Mouse (Mus musculus): Measurements from ENCODE around the gene Rnf185.
A peak's percentile ranks its signal among the peaks of the same experiment; 100 is the strongest.

Gene Rnf185

DNA sequence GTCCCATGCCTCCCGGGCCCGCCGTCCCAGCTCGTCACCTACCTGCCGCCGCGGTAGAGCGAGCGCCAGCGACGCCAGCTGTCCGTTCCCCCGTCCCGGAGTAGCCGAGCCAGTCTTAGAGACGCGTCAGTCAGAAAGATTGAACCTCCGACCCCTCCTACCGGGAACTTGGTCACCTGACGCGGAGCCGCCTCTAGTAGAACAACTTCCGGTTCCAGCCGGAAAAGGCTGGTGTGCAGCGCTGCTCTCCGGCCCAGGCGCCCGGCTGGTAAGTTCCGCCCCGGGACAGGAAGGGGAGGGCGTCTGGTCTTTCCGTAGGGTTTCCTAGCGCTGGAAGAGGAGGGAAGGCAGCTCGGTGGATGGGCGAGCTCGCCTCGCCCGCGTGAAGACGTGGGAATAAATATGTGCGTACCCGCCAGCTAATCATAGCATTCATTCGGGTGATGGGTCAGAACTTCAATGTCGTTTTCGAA, at the start of gene Rnf185:
Rnf185 (minus strand) TSS at position 197 of the 473 bp plus-strand sequence.
- peak; percentile 93 to 94 for DNase-seq

DNA sequence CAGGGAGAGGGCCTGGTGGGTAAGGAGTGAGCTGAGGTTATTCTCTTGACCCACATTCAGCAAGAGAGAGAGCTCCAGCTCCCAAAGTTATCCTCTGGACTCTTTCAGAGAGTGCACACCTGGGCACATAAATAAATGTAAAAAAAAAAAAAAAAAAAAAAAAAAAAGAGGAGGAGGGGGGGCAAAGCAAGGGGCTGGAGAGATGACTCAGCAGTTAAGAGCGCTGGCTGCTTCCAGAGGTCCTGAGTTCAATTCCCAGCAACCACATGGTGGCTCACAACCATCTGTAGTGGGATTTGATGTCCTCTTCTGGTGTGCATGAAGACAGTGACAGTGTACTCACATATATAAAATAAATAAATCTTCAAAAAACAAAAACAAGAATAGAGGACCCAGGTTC, 45.1 kb upstream of the Rnf185 start:
- no peak for DNase-seq

DNA sequence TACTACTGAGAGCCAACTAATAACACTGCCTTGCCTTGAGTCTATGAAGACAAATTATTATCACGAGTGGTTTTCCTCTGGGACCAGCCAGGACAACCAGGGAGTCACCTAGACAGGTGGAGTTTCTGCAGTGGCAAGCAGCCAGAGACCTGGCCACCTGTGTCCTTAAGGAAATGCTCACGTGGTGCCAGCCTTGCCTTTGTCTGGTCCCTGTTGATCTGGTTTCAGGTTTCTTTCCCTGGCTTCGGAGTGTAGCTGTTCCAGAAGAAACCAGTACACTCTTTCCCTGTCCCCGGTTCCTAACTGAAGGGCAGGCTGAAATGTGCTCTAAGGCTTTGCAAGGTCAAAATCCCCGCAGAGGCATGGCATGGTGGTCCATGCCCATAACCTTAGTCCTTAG, 44.6 kb upstream of the Rnf185 start:
- DNase-seq, result no peak

GRCm38 (mm10) chr11:3495496-3495895, 43.3 kb upstream of the Rnf185 start:
- DNase-seq, result no peak

- DNase-seq, result no peak
Observed at GRCm38 (mm10) chr11:3494857-3495256, 42.7 kb upstream of the Rnf185 start.

DNA sequence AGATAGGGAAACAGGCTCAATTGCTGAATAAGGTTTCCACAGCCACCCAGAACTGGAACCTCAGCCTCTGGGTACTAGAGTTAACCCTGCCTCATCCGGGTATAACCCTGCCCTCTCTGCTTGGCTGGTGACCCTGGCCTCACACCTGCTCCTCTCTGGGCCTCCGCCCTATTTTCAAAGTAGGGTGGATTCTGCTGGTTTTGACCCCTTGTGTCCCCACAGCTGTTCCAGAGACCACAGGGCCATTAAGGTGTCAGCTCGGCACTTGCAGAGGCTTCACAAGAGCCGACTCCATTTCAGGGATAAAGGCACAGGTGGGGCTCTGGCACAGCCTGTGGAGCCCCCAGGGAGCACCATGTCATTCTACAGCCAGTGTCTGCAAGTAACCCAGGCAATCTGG, 40.6 kb upstream of the Rnf185 start:
- DNase-seq, result no peak

- no peak for DNase-seq
Observed at GRCm38 (mm10) chr11:3489036-3489435, 36.9 kb upstream of the Rnf185 start.

DNA sequence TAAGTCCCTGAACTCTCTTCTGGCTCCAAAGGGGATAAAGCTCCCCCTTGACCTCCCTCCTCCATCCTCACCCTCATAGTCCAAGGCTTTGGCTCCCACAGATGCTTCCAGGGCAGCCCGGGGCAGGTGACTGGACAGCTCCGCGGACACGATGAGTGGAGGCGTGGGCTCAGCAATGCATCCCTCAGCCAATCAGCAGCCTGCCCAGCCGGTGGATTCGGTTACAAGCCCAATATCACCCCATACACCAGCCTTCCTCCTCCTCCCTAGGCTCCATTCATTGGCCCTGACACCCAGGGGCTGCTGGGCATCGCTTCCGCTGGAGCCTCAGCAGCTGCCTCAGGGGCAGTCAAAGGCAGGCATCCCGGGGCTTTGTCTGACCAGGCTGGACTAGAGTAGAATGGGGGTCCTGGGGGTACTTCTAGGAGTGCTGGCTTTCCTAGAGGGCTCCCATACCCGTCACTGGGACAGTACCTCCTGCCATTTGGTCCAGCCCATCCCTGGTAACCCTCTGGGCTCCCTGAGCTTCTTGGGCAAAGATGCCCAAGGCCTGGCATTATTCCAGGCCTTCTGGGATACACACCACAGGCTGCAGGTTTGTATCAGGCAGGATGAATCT, 35.9 kb upstream of the Rnf185 start, which contains the start of gene Pla2g3:
Pla2g3 (plus strand) TSS at position 333 of the 619 bp plus-strand sequence.
- peak in 1 of 2 experiments; percentile 34 for DNase-seq

DNA sequence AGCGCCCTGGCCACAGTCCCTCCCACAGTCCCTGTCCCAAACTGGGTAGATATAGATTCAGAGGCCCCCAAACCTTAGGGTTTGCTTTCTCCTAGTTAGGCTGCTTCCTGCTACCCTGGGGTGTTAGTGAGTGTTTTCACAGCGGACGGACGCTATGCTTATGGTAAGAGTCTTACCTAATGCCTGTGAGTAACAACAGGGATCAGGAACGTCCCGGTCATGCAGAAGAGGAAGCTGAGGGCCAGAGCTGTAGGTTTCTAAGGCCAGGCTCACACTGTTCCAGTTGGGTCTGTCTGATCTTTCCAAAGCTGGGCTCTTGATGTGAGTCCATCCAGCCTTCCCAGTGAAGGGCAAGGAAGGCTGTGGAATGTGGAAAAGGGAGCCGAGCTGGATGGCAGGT, 34.2 kb upstream of the Rnf185 start:
- DNase-seq, result no peak

DNA sequence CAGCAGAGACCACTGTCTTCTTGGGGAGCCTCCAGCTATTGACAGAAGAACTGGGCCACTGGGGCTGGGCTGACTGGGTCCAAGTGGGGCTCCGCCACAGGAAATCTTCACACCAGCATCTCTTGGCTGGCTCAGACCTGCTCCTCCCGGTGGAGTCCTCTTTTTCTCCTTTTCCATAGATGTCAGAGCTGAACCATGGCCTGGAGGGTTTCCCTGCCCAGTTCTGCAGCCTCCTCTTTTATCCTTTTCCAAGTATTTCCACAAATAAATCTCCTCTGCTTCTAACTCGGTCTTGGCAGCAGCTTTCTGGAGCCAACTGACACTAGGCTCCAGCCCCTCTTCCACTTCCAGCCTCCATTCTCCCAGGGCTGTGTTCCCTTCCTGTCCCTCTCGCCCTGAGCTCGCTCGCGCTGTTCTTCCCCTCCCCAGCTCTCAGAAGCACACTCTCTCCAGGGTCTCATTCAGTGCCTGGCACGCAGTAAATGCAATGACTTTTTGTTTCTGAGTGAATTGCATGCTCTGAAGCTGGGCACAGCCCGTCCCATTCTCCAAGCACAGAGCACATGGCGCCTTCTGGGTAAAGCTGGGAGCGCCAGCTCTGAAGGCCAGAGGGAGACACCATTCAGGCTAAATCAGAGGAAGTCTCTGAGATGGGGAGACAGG, 31.9 kb upstream of the Rnf185 start:
- peak in 1 of 2 experiments; percentile 22 for DNase-seq

DNA sequence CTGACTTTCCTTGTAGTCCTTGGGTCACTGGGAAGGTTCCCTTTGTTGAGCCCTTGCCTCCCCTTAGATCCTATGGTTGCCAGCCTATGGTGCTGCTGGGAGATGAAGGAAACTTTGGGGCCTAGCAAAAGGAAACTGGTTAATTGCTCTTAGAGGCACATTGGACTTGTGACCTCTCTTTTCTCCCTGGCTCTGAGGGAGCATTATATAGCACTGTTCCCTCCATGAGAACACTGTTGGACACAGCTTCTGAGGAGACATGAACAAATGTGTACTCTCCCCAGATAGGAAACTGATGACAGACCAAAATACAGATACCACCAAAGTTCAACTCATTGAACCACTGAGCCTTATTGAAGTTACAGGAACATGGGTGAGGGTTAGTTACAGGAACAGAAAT, 23.3 kb upstream of the Rnf185 start:
- no peak for DNase-seq

- DNase-seq, result peak in 1 of 2 experiments; percentile 45
Observed at GRCm38 (mm10) chr11:3474480-3475115, 22.4 kb upstream of the Rnf185 start.

GRCm38 (mm10) chr11:3472484-3472883, 20.3 kb upstream of the Rnf185 start:
- DNase-seq, result peak; percentile 96 to 98

GRCm38 (mm10) chr11:3471448-3471850, 19.3 kb upstream of the Rnf185 start:
- no peak for DNase-seq

- DNase-seq, result no peak
Observed at GRCm38 (mm10) chr11:3462846-3463245, 10.7 kb upstream of the Rnf185 start.

GRCm38 (mm10) chr11:3459105-3459468, 6.9 kb upstream of the Rnf185 start:
- no peak for DNase-seq

GRCm38 (mm10) chr11:3458428-3459104, 6.4 kb upstream of the Rnf185 start:
- DNase-seq, result no peak

DNA sequence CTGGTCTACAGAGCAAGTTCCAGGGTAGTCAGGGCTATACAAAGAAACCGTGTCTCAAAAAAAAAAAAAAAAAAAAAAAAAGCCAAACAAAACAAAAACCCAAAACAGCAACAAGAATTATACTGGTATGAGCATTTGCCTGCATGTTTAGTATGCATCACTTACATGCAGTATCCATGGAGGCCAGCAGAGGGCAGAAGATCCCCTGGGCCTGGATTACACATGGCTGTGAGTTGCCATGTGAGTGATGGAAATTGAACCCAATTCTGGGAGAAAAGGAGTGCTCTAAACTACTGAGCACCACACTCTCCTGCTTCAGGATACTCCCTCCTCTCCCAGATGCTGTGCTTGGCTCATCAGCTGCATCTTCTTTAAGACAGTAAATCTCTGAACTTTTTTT, 4.2 kb upstream of the Rnf185 start:
- DNase-seq, result peak; percentile 86 to 91

DNA sequence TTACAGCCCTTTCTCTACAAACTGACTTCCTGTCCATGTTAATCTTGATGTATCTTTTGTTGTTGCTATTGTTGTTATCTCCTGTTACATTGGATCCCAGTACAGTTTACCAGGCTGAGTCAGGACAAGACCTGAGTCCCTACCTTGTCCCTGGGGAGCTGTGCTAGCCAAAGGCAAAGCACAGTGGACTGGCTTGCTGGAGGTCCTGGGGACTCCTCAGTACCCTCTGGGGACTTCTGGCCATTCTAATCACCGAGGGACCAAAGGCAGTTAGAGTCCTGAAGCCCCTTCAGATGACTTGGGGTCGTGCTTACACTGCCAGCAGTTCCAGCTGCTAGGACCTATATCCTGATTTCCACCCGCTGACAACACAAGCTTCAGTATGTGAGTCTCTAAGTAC, 2.3 kb upstream of the Rnf185 start:
- no peak for DNase-seq

DNA sequence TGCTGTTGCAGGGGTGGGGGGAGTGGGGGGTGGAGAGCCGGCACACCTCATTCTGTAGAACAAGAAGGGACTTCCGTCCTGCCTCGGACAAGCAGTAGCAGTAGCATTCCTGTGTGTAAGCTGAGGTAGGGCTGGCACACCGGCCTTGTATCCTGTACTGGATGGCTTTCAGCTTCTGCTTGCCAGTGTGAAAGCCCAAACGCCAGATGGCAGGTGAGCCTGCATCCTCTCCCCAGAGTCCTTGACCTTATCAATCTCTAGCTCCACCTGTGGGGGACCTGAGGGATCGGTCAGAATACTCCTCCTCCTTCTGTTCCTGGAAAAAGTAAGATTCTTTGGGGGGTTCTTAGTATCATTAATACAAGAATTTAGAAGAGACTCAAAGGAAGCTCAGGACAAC, 1.3 kb upstream of the Rnf185 start:
- DNase-seq, result peak; percentile 82

GRCm38 (mm10) chr11:3452769-3453168, 606 bp upstream of the Rnf185 start:
- peak; percentile 47 to 59 for DNase-seq

GRCm38 (mm10) chr11:3451701-3452163, 431 bp downstream of the Rnf185 start:
- peak in 1 of 2 experiments; percentile 65 for DNase-seq

DNA sequence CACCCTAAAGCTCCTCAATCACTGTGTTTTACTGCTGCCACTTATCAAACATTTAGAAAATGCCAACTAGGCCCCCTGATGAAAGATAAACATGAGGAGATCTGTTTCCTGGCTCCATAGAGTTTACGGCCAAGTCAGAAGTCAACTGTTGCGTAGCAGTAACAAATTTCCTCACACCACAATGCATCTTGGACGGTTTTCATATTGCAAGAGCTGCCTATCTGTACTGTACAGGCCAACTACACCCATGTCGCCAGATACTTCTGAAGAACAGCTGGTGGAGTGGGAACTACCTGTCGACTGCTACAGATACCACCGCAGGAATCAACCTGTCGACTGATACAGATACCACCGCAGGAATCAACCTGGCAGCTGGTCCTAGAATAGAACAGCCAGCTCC, 7.3 kb downstream of the Rnf185 start:
- DNase-seq, result no peak

All from cerebellum, postnatal 14 days (tissue).